Mouse (Mus musculus) spleen, adult 2 months (tissue): ENCODE measurements around the gene Dab2.

Experiments
- CTCF ChIP-seq: fragments of 200-500 bp; IDR thresholded peaks from 2 replicates; pipeline ENCODE4 v1.5.1; 2011; ENCODE audit warnings: mild to moderate bottlenecking, inconsistent platforms; ENCODE audit not compliant: insufficient read depth, insufficient read length, insufficient replicate concordance; ENCODE audit errors: extremely low read depth
- POLR2A ChIP-seq: fragments of 200-500 bp; IDR thresholded peaks from 2 replicates; pipeline ENCODE4 v1.6.1; 2011; ENCODE audit warnings: low read depth, low read length, inconsistent platforms

GRCm38 (mm10) chr15:6435281-6435680 is 135.7 kb downstream of the Dab2 start:
- TF ChIP-seq CTCF (no peak), POLR2A (no peak)
